Mouse (Mus musculus) MEL-GATA-1-ER (cell line): ENCODE measurements at regions not wholly inside any gene's neighbourhood (a gene's known extent, or its start where the extent isn't known, plus 50 kb on each side); places are given as distances from the start of the nearest gene placed in this dataset.
"Not testable (repeated sequence)": the region's sequence is repeated elsewhere in the genome, so short reads cannot be mapped to it uniquely, and the experiment has no call there.

Experiments
- DNase-seq: peaks from one replicate; pipeline ENCODE4 v3.0.0-alpha.2; 2012; ENCODE audit warnings: low read depth; ENCODE audit errors: extremely low read depth

DNA sequence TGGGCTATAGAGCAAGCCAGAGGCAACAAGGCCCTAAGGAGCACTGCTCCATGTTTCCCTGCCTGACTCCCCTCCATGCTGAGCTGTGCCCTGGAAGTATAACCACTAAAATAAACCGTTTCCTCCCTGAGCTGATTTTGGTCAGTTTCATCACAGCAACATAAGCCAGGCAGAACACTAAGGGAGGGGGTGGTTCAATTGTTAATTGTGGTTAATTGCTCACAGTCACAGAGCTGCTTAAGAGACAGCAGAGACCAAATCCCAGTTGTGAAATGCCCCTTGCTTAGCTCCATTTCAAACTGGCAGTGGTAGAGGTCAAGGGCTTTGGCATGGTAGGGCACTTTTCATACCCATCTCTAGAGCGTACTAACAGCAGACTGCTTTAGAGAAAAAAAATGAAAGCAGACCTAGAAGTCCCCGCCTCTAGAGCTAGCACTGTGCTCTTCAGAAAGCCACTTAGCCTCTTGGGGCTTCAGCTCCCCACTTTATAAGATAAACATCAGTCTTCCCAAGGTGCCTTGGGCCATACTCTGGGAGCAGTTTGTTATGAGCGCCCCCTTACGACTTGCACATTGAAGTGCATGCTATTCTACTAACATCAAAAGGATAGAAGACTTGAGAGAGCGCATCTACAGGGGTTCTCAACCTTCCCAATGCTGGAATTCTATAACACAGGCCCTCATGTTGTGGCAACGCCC is 380.3 kb upstream of the Zfp703 start:
- DNase-seq: no peak

DNA sequence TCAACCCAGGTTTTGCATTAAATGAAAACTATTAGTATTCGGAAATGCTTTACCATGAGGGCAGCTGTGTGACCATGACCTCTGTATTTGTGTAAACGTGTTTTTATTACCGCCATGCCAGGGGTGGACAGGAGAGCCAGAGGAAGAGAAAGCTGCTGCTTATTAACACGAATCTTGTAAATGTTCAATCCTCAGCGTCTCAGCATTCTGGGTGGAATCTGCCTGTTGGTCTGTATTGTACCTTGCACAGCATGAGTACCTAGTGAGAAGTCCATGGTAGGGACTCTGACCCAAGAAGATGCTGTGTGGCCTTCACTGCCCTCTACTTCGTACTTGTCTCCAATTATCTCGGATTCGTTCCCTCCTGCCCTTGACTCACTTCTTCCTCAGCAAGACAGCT is 378.6 kb upstream of the Zfp703 start:
- no peak for DNase-seq

DNA sequence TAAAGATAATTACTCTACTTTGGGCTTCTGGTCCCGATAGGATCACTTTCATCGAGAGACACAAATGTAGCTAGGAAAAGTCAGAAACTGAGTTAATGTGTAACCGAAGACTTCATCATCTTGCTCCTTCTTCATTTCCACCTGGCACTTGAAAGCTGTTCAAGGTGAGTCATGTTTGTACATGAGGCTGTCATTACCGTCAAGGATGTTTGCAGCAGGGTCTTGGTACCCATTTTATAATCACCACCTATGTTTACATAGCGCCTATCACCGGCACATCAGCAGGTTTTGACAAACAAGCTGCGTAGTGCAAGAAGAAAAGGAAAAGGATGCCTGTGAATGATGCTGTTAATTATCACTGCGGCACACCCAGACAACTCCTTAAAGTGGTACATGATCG is 377.0 kb upstream of the Zfp703 start:
- DNase-seq: no peak

DNA sequence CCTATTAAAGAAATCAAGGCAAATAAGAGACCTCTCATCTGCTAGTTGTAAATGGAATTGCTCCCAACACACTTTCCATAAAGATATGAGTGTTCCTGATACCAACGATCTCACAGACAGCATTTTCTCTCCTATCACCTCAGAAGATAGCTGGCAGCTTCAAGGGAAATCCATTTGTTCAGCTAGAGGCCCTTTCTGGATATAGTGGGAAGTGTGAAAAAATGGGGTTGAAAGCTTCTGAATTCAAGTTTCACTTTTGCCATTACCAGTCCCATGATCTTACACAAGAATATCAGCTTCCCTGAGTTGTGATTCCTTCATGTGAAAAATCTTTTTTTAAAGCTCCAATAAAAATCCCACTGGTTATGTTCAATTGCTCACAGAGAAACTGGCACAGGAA is 369.1 kb upstream of the Zfp703 start:
- DNase-seq: no peak

DNA sequence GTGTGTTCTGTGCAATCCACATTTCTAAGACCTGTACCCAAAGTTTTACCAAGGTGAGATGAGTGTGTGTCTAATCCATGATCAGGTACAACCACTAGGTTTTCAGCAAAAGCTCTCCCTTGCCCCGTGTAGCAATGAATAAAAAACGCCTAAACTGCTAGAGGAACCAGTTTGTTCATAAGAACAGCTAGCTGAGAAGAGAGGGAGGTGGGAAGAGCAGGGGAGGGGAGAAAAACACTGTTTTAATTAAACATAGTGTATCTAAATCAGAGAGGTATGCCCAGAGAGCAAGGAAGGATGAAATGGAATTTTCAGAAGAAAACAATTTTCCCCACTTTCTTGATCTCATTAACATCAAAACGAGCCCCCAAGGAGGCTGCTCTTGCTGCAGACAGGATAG is 368.5 kb upstream of the Zfp703 start:
- no peak for DNase-seq

DNA sequence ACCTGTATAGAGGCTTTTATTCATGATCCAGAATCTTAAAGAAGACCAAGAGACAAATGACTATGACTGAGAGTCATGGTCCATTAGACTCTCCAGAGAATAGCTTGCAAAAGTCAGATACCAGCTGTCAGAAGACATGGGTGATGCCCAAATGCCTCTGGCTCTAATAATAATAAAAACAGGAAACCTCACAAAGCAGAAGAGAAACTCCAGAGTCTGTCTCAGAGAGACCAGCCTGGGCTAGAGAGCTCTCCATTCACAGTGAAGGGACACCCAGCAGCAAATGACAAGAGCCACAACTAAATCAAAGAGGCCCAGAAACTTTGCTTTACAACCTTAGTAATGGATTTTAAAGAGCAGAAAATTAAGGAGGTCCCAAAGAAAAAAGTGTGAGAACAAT is 365.0 kb upstream of the Zfp703 start:
- no peak for DNase-seq

DNA sequence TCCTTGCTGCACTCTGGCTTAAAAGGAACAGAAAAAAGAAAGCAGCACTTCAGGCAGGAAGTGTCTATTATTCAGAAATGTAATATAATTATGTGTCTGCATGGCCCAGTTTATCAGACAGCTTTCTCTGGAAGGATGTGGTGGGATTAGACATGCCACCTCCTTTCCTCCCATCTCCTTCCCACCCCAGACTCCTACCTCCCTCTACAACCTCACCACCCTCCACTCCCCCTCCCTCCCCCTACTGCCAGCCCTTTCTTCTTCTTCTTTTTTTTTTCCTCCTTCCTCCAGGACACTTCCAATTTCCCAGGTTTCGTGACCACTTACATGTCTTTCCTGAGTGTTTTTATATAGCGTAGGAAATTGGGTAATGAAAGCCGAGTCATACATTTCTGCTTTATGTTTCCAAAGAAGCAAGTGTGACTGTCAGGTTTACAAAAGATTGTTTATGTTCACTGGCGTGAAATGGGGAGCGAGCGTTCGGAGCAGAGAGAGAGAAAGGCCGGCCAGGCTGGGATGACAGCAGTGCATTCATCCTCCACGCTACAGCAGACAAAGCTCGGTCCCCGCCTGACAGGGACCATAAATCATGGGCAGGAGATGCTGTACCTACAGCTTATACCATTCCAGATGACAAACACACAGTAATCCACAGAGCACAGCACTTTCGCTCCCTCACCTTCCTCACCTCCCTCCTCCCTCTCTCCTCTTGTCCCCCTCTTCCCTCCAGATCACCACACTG is 354.6 kb upstream of the Zfp703 start:
- DNase-seq: no peak

DNA sequence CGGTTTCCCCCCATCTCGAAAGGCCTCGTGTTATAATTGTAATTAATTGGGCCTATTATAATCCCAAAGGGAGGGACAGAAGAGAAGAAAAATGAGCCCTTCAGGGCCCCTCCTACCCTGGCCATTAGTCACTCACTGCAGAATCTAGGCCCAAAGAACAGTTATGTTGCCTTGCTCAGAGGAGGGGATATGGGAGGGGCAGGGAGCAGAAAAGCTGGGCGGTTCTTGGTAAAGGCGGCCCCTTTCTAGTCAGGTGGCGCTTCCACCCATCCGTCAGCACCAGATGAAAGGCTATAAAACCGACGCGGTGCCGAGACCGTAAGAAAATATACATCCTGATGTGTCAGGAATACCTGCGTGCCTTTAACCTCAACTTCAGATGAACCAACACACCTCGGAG is 350.9 kb upstream of the Zfp703 start:
- DNase-seq: no peak

DNA sequence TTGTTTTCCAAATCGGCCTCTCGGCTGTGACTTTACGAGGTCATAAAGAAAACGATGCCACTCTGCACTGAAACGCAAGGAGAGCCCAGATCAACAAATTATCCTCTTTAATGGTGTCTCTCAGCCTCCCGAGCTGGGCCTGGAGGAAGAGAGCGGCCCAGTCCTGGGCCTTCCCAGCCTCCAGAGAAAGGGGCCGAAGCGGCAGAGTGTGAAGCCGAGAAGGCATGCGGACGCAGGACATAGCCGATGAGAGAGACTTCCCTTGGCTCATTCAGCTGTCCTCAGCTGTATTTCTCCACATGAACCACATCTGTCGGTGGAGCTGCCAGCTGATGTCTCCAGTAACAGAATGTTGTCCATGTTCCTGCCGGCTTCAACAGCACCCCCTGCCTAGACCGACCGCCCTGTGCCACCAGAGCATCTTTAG is 350.5 kb upstream of the Zfp703 start:
- DNase-seq: no peak

DNA sequence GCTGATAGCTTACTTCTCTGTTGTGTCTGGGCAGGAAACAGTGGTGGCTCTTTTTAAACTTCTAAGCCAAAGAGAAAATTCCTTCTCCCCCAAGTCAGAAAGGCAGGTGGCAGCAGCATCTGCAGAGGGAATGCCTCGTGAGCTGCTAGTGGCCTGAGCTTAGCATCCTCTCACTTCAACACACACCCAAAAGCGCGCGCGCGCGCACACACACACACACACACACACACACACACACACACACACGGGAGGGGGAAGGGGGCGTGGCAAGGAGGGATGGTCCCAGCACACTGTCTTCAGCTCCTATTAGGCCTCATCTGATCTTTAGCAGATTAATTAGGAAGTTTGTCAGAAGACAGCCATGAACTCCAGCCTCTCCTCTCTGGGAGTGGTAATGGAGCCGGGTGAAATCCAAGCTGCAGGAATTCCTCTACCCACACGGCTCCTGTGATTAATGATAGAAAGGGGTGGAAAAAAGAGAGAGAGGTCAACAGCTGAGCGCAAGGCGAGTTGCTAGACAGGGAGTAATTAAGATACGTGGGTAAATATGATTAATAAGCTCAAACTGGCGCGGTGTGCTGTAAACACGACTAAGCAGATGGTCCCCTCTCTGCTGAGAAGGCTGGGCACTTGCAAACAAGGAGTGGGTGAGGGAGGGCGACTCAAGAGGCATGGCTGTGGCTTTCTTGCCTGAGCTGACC is 349.8 kb upstream of the Zfp703 start:
- no peak for DNase-seq

DNA sequence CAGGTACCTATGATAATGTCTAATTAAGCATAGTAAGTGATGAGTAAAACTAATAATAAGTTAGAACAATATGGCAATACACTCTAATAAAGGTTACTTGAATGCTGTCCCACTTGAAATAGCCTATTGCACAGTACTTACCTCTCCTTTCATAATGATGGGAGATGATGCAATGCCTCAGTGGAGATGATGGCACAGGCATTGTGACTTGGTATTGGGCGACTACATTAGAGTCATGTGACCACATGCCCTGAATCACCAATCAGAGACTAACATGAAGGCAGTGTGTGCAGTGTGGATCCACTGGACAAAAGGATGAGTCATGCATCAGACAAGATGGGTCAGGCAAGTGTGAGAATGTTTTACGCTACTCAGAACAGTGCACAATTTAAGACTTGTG is 346.6 kb upstream of the Zfp703 start:
- no peak for DNase-seq

DNA sequence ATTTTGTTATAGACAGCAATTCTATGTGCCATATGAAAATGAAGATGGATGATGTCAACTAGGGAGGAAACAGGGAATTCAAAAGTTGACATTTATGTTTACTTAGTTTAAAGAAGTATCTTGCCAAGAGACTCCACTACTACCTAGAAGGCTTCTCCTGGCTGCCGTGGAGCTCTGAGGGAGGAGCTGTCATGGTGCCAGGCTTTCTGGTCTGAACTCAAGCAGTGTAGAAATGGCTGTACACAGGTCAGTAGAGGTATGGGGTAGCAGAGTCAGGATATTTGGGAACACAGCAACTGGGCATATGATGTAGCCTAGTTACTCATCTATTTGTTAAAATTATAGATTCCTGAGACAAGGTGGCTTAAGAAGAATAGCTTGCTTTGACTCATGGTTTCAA is 341.4 kb upstream of the Zfp703 start:
- no peak for DNase-seq

DNA sequence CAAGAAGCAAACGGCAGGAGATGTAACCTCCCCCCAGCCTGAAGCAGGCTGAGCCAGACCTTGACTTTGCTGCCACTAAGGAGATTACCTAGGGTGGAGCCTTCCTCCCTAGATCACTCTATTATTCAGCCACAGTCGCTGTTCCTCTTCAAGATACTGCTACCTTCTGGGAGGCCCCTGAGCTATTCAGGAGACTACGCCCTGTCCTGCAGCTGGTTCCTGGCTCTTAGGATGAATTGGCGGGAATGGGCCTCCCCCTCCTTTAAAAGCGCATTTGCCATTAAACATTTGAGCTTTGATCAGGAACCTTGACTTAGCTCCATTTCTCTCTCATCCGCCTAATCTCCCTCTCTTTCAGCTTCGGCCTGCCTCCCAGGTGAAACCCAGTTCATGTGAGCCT is 331.8 kb upstream of the Zfp703 start:
- DNase-seq: not testable (repeated sequence)

DNA sequence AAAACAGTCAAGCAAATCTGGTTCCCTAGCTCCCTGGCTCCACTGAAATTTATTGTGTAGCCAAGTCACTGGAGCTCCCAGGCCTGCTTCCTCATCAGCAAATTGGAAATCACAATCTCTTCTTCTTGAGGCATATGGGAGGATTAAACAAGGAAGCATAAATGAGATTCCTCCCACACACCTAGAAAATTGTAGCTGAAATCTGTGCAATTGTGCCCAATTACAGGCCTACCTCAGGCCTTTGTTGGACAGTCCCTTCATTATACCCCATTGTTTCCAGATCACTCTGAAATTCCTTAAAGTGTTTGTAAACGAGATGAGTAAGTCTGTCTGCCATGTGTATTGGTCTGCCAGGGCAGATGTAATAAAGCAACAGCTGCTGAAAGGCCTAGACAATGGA is 326.8 kb upstream of the Zfp703 start:
- DNase-seq: no peak

DNA sequence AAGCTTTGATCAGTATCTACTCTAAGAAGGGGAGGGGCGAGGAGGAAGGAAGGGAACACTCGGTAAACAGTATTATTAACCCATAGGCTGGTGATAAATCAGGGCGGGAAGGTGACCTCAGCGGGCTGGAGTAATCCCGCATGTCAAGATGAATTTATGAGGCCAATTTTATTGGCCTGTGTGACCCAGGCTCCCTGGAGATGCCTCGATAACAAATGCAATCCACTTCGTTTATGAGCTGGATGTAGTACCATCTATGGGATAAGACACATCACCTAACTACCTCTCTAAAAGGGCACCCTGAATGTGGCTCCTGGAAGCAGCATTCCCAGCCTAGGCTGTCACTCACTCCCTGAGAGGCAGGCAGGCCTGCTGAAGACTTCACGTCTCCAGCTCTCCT is 321.2 kb upstream of the Zfp703 start:
- DNase-seq: no peak

DNA sequence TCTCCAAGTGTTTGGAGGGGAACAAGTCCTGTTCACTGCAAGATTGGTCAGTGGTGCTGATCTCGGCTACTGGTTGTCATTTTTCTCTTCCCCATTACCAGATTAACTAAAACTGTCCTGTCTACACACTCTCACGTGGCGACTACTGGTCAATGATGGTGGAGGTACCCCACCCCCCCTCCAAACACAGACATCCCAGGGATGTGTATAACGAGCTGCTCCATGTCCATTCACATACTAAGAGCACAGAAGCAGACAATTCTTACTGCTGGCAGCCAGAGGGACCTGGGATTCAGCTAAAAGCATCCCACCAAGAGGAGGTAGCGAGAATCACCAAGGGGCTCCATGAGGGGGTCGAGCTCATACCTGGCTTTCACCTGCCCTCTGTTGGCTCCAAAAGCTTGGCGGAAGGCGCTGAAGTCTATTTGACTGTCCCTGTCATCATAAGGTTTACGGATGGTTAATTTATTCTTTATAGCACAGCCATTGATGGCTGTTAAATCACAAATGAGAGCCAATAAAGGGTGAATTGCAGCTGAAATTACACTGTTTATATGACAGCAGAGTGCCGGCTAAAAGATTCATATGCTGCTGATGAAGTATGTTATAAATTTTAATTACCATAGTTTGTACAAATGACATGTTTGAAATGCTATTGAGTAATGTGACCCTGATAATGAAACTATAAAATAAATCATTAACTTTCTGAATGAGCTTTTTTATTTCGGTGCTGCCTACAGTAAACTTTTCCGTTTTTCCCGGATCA is 320.6 kb upstream of the Zfp703 start:
- no peak for DNase-seq

DNA sequence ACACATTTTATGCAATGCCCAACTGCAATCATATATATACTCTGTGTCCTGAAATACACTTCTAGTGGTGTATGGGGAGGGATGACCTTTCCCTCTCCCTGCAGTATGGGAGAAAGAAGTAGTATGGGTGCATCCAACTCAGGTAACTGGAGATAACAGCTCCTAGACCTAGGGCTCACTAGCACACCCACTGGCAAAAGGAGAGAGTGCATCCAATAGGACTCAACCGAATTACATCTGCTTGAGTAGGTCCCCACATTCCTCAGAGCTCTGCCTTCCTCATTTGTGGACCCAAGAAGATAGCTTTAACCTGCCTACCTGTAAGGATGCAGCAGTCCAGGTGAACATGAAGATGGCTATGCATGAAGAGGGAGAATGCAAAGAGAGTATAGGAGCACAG is 317.7 kb upstream of the Zfp703 start:
- no peak for DNase-seq

DNA sequence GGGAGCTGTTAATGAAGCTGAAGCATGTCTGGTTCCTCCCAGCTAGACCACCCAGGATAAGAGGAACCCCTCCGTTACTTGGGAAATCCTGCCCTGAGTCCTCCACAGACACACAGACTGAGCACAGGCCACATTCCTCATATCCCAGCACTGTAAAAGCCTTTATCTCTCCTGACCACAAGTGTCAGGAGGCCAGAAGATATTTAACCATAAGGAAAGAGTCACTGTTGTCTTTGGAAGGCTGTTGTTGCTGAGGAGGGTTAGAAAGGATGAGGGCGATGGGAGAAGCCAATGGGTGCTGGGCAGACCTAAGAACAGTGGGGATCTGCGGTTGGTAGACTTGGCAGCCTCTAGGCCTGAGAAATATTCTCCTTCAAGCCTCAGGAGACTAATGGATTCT is 307.6 kb upstream of the Zfp703 start:
- DNase-seq: no peak

DNA sequence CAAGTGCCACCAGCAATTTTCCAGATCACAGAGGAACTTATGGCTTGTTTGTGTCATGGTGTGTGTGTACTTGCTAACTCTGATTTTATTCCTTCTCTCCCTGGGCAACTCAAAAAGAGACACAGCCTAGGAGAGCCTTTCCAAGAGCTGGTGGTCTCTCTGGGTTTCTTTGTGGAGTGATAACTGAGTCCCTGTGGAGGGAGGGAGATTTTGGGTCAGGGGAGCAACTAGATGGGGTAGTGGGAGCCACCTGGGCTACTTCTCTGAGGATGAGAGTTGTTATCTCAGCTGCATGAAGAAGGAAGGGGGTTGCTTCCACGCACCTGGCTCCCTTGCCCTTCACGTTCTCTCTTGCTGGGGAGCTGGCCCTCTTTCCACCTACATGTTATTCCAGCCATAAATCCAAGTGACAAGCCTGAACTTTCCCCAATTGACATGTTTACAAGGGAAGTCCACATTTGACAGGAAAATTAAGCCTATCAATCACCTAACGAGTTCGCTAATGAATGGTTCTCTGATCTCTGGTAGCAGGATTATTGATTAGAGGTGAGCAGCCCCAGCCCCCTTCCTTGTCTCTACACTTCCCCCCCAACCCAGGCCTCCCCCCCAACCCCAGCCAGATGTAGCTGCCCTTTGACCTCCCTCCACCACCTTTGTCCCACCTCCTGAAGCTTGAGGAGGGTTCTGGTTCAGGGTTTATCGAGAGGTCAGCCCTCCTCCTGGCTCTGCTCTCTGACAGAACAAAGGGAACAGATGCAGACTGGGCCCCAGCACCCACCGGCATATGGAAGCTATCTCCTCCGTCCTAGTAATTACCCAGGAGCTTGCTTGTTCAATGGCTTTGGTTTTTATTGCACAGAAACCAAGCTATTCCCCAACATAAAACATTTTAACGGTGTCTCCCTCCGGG is 304.4 kb upstream of the Zfp703 start:
- no peak for DNase-seq

DNA sequence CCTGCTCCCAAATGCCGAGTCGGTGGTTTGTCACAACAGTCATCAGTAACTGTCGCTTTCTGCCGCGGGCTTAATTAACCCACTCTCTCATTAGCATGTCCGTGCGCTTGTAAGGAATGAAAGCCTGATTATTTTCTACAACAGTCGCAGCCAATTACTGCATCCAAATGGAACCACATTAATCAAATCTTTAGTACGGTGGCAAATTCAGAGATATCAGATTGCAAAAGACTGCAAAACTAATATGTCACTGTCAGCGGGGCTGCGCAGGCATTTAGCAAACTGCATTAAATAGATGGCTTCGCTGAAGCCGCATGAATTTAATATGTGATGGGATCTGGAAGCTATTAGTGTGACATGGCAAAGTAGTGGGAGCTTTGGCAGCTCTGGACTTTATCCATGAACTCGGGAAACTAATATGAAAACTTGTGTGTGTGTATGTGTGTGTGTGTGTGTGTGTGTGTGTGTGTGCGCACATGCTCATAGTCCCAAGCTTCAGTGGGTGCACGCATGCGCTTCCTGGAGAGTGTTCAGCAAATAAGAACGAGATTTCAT is 299.5 kb upstream of the Zfp703 start:
- no peak for DNase-seq
